In genomic region chr7:97079651-97080365, GRCm38 (mm10) we compare ENCODE assay signal across 15 mouse cellular contexts. TPM values are rescaled to one million over a fixed set of nuclear protein-coding genes. Genes with fewer than 3 reads are reported as not detected.
DNase-seq lines count a peak whose midpoint lies in the region; ATAC-seq and TF ChIP-seq lines count a peak whose summit lies in the region.
"Had no signal": no experiment of that assay in that cellular context is flagged by ENCODE, and none has a peak within 500 bp of the region (broad histone marks: within the 10 kb centered on the region; RNA-seq: fewer than 3 reads in every experiment).

No protein-coding gene starts in this region.

- H3K9me3 ChIP-seq in heart, postnatal 0 days (replicated peaks; ENCODE audit: control insufficient read depth, low read length), result no peaks in the 10 kb centered on the region
- no peaks in the 10 kb centered on the region for H3K9me3 ChIP-seq in kidney, postnatal 0 days (replicated peaks; ENCODE audit: low read length)
- H3K9me3 ChIP-seq: hindbrain, embryonic 15.5 days; liver, embryonic 15.5 days had no signal

- DNase-seq in heart, postnatal 0 days (ENCODE audit: low spot score), result no peak
- DNase-seq in heart, adult 8-10 months (ENCODE audit: low spot score), result no peak
- DNase-seq in kidney, postnatal 0 days (ENCODE audit: low spot score), result peak; percentile 36
- no peak for DNase-seq in kidney, postnatal 10 days
- DNase-seq in 416B (ENCODE audit: low read depth) (peak; percentile 13), adipocyte (ENCODE audit: low spot score) (peak; percentile 58)

- TF ChIP-seq CTCF in heart, postnatal 0 days (IDR thresholded peaks at IDR 0.05; ENCODE audit: low read depth), result no peak
- no peak for TF ChIP-seq CTCF in kidney, postnatal 0 days (IDR thresholded peaks at IDR 0.05; ENCODE audit: low read depth)

- no peak for TF ChIP-seq EP300 in heart, postnatal 0 days (IDR thresholded peaks at IDR 0.05; ENCODE audit: low read depth)

- no peak overlapping the region for H3K4me3 ChIP-seq in heart, postnatal 0 days (ENCODE audit: low read depth, low read length)
- no peak overlapping the region for H3K4me3 ChIP-seq in kidney, postnatal 0 days (replicated peaks; ENCODE audit: low read depth, low read length)
- H3K4me3 ChIP-seq: erythroblast, embryonic 14.5 days; left cerebral cortex, adult 2 months; liver, embryonic 15.5 days had no signal

- no peak overlapping the region for H3K9ac ChIP-seq in heart, postnatal 0 days (replicated peaks; ENCODE audit: low read depth, low read length)
- H3K9ac ChIP-seq in kidney, postnatal 0 days (ENCODE audit: low read depth, low read length), result no peak overlapping the region
- H3K9ac ChIP-seq: hindbrain, embryonic 15.5 days; liver, embryonic 15.5 days had no signal

- ATAC-seq in heart, postnatal 0 days (ENCODE audit: insufficient read depth, low read depth), result no peak
- ATAC-seq in kidney, postnatal 0 days (replicated peaks; ENCODE audit: low FRiP score, low read depth), result no peak
- ATAC-seq in monocyte, adult 5-6 weeks (replicated peaks; ENCODE audit: insufficient number of reproducible peaks, low FRiP score, low TSS enrichment, poor library complexity, severe bottlenecking), result no peak
- ATAC-seq: CD4-positive, CD25-positive, alpha-beta regulatory T cell, adult 4 months; forebrain, embryonic 16.5 days had no signal

- H3K27me3 ChIP-seq in heart, postnatal 0 days (ENCODE audit: control insufficient read depth, insufficient read depth, low read length), result no peaks in the 10 kb centered on the region
- no peaks in the 10 kb centered on the region for H3K27me3 ChIP-seq in kidney, postnatal 0 days (ENCODE audit: insufficient read depth, low read length)
- H3K27me3 ChIP-seq: hindbrain, embryonic 15.5 days; liver, embryonic 15.5 days had no signal

- peaks cover 8% of the 10 kb centered on the region; the same call in 1 of the 2 replicates for H3K4me1 ChIP-seq in heart, postnatal 0 days (ENCODE audit: control insufficient read depth, insufficient read depth)
- H3K4me1 ChIP-seq in kidney, postnatal 0 days (replicated peaks; ENCODE audit: insufficient read depth, low read length), result peaks cover 4% of the 10 kb centered on the region; the same call in 1 of the 2 replicates

- H3K4me2 ChIP-seq in heart, postnatal 0 days (ENCODE audit: low read depth, low read length), result 0 out of 2 replicates have a peak overlapping the region, but pooled peaks have one; percentile 21
- no peak overlapping the region for H3K4me2 ChIP-seq in kidney, postnatal 0 days (ENCODE audit: low read length)
- H3K4me2 ChIP-seq: heart, embryonic 11.5 days; hindbrain, embryonic 15.5 days had no signal

- H3K36me3 ChIP-seq in heart, postnatal 0 days (replicated peaks; ENCODE audit: control insufficient read depth, insufficient read depth, low read length), result no peaks in the 10 kb centered on the region
- H3K36me3 ChIP-seq in kidney, postnatal 0 days (ENCODE audit: insufficient read depth, low read length), result no peaks in the 10 kb centered on the region
- H3K36me3 ChIP-seq: hindbrain, embryonic 15.5 days; liver, embryonic 15.5 days had no signal

- 53% methylated on average over 4 of the region's 4 CpGs for WGBS in heart, postnatal 0 days
- 56% methylated on average over 4 of the region's 4 CpGs for WGBS in kidney, postnatal 0 days

- H3K27ac ChIP-seq in heart, postnatal 0 days (ENCODE audit: low read depth), result peak overlapping the region; percentile 58; the same call in 1 of the 2 replicates
- H3K27ac ChIP-seq in kidney, postnatal 0 days, result peak overlapping the region; percentile 75
- H3K27ac ChIP-seq: hindbrain, embryonic 15.5 days; layer of hippocampus, adult 2 months; left cerebral cortex, adult 2 months; liver, embryonic 15.5 days had no signal

RNA-seq across cellular contexts. Expression of gene Gab2, which starts 1.6 kb away (rescaled TPM):
- 13.4 and 20.9 TPM in 2 replicates for total RNA-seq in heart, postnatal 0 days (2014; rRNA removed; ENCODE audit: low replicate concordance)
- 4.3 and 4.9 TPM in 2 replicates for polyA plus RNA-seq in heart, postnatal 0 days (2015; fragmentation: Nextera tagmentation; extraction: Ambion mirVana)
- total RNA-seq in heart, adult 8-10 months (2022), result 10 to 100 TPM; 14.2 to 17.6 (median 16.2) TPM
- polyA plus RNA-seq in kidney, postnatal 0 days (2015; fragmentation: Nextera tagmentation; extraction: Ambion mirVana), result 10.6 and 11.4 TPM in 2 replicates
- 41.6 to 52.5 TPM (median 41.9 TPM) in 3 replicates for total RNA-seq in monocyte, adult 5-6 weeks (2017)
- polyA plus RNA-seq: CD4-positive, CD25-positive, alpha-beta regulatory T cell, adult 4 months had no signal

Comparison
In these comparisons a context has a peak if more than half of its experiments do, and no peak if none do; other contexts are left out.
1. DNase-seq: peak in kidney, postnatal 0 days (single experiment), 416B (single experiment) and adipocyte (single experiment); none in heart, postnatal 0 days (single experiment), heart, adult 8-10 months (single experiment) and kidney, postnatal 10 days (single experiment).